Mouse (Mus musculus) CH12.LX (cell line): ENCODE results near the gene Olfr694.

Source experiments
- CHD2 ChIP-seq: IDR thresholded peaks from 2 replicates; pipeline ENCODE4 v1.6.1; 2011; ENCODE audit warnings: low read length, improper control_type of control experiment
- CTCF ChIP-seq, 2 experiments: IDR thresholded peaks in 1 of 2; conservative IDR thresholded peaks in 1 of 2; 2 replicates each; pipeline ENCODE4 v1.5.1; 2011 to 2012; ENCODE audit warnings: low read depth in 2 of 2, low read length in 2 of 2, improper control_type of control experiment in 1 of 2, inconsistent platforms in 1 of 2, mild to moderate bottlenecking in 1 of 2, moderate library complexity in 1 of 2
- PAX5 ChIP-seq: IDR thresholded peaks from 2 replicates; pipeline ENCODE4 v1.6.1; 2012; ENCODE audit warnings: low read length, inconsistent platforms, mixed read lengths
- POLR2A ChIP-seq: IDR thresholded peaks from 2 replicates; pipeline ENCODE4 v1.6.1; 2011; ENCODE audit warnings: low read depth, mild to moderate bottlenecking, improper control_type of control experiment, low read length
- POLR2AphosphoS2 ChIP-seq: IDR thresholded peaks from 2 replicates; pipeline ENCODE4 v1.6.1; 2011; ENCODE audit warnings: low read depth, low read length, improper control_type of control experiment
- UBTF ChIP-seq: IDR thresholded peaks from 2 replicates; pipeline ENCODE4 v1.6.1; 2012; ENCODE audit warnings: low read depth, mild to moderate bottlenecking, inconsistent platforms, low read length, improper control_type of control experiment, moderate library complexity
- ZKSCAN1 ChIP-seq: IDR thresholded peaks from 2 replicates; pipeline ENCODE4 v1.6.1; 2012; ENCODE audit warnings: low read depth, inconsistent platforms, low read length, improper control_type of control experiment, borderline replicate concordance

DNA sequence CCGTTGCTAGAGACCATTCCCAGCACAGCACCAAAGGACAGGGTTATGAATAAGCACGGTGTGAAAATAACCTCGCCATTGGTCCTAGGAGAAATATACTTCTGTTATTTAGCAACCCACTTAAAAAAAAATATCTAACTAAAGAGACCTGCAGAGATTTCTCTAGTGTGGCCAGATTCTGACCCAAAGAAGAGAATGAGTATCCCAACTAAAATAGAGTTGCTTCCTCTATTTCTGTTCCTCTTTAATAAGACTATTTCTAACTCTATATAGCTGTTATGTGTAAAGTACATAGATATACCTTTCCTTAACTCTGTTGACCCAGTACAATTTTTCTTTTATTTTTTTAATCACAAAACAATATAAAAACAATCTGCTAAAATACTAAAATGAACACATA lies 1.4 kb upstream of the Olfr694 start:
- no peak for TF ChIP-seq POLR2A
- no peak for TF ChIP-seq POLR2AphosphoS2
- TF ChIP-seq CTCF (conservative IDR thresholded peaks at IDR 0.05 in 1 of 2, IDR thresholded peaks at IDR 0.05 in 1 of 2; ENCODE audit: low read depth in 2 of 2, low read length in 2 of 2) = no peak
- no peak for TF ChIP-seq UBTF
- TF ChIP-seq ZKSCAN1 = no peak
- no peak for TF ChIP-seq CHD2
- TF ChIP-seq PAX5 = no peak
